Mouse (Mus musculus) neural tube, embryonic 11.5 days (tissue): ENCODE data around the gene Pard3b. TPM values are rescaled to one million over a fixed set of nuclear protein-coding genes. Genes with fewer than 3 reads are reported as not detected.

Source experiments
- ATAC-seq: fragments of 200-750 bp; cut with Nextera tagmentation; 2 replicates; pipeline ENCODE4 v1.8.0; 2017; ENCODE audit warnings: moderate number of reproducible peaks, mild to moderate bottlenecking, moderate TSS enrichment, moderate library complexity; ENCODE audit not compliant: insufficient read depth, low FRiP score, low TSS enrichment
- DNase-seq: peaks from one replicate; pipeline ENCODE4 v3.0.0-alpha.2; 2015; ENCODE audit warnings: low spot score
- H3K27ac ChIP-seq: fragments of 300-500 bp; sonication (generic); 2 replicates; pipeline ENCODE4 v1.5.1; 2014; ENCODE audit warnings: low read depth, mild to moderate bottlenecking, low read length
- H3K27me3 ChIP-seq: fragments of 300-500 bp; sonication (generic); 2 replicates; pipeline ENCODE4 v1.6.1; 2014; ENCODE audit warnings: mild to moderate bottlenecking, low read length, mixed read lengths; ENCODE audit not compliant: control insufficient read depth, insufficient read depth
- H3K36me3 ChIP-seq: fragments of 300-500 bp; sonication (generic); 2 replicates; pipeline ENCODE4 v1.6.1; 2014; ENCODE audit warnings: mild to moderate bottlenecking, low read length, moderate library complexity, mixed read lengths; ENCODE audit not compliant: control insufficient read depth, insufficient read depth
- H3K4me1 ChIP-seq: fragments of 300-500 bp; sonication (generic); 2 replicates; pipeline ENCODE4 v1.6.1; 2014; ENCODE audit warnings: low read length, mixed read lengths; ENCODE audit not compliant: control insufficient read depth, insufficient read depth
- H3K4me2 ChIP-seq: fragments of 300-500 bp; sonication (generic); 2 replicates; pipeline ENCODE4 v1.6.1; 2014; ENCODE audit warnings: low read depth, mild to moderate bottlenecking, moderate library complexity
- H3K4me3 ChIP-seq: fragments of 300-500 bp; sonication (generic); 2 replicates; pipeline ENCODE4 v1.5.1; 2014; ENCODE audit warnings: low read depth, low read length
- H3K9ac ChIP-seq: fragments of 300-500 bp; sonication (generic); 2 replicates; pipeline ENCODE4 v1.6.1; 2014; ENCODE audit warnings: mild to moderate bottlenecking, low read length
- H3K9me3 ChIP-seq: fragments of 300-500 bp; sonication (generic); 2 replicates; pipeline ENCODE4 v1.6.1; 2016; ENCODE audit warnings: low read length; ENCODE audit not compliant: control insufficient read depth
- WGBS: fragments of 180-500 bp; shearing (Covaris S2); extraction: QIAGEN DNeasy Blood & Tissue Kit; methylation state at CpG from one replicate; pipeline ENCODE4 v1.1.7; 2014; 5-methylcytosine and 5-hydroxymethylcytosine counted together
- polyA plus RNA-seq: library from polyadenylated mRNA; unstranded; fragments of >200 nt; fragmentation: Nextera tagmentation; extraction: Ambion mirVana; gene quantifications from 2 replicates; pipeline ENCODE4 v1.2.1, GENCODE M21; 2014

The Pard3b gene
- polyA plus RNA-seq, 1 experiment from 2014 or later, result 12.6 TPM

GRCm38 (mm10) chr1:62122426-62122825 is 483.8 kb downstream of the Pard3b start:
- H3K4me2 ChIP-seq, result no peak overlapping the region
- no peak overlapping the region for H3K27ac ChIP-seq
- no peaks in the 10 kb centered on the region for H3K9me3 ChIP-seq
- no peak overlapping the region for H3K4me3 ChIP-seq
- H3K27me3 ChIP-seq, result no peaks in the 10 kb centered on the region
- no peak overlapping the region for H3K9ac ChIP-seq
- ATAC-seq (no peak), DNase-seq (no peak)
- 83% methylated on average over 1 of the region's 1 CpGs for WGBS
- no peaks in the 10 kb centered on the region for H3K4me1 ChIP-seq
- H3K36me3 ChIP-seq, result no peaks in the 10 kb centered on the region

- no peak for ATAC-seq
- 90% methylated on average over 2 of the region's 2 CpGs for WGBS
- no peak for DNase-seq
Observed at GRCm38 (mm10) chr1:62129186-62129585, 490.6 kb downstream of the Pard3b start.

GRCm38 (mm10) chr1:62148134-62148533 is 509.5 kb downstream of the Pard3b start:
- 82% methylated on average over 4 of the region's 4 CpGs for WGBS
- DNase-seq, result no peak
- Histone ChIP-seq H3K27ac (no peak overlapping the region), H3K9me3 (no peaks in the 10 kb centered on the region), H3K4me2 (no peak overlapping the region), H3K36me3 (no peaks in the 10 kb centered on the region), H3K4me1 (no peaks in the 10 kb centered on the region), H3K27me3 (no peaks in the 10 kb centered on the region), H3K9ac (no peak overlapping the region), H3K4me3 (no peak overlapping the region)
- ATAC-seq, result no peak

More at GRCm38 (mm10) chr1:62129186-62129585, 490.6 kb downstream of the Pard3b start:
- no peak overlapping the region for H3K9ac ChIP-seq
- no peaks in the 10 kb centered on the region for H3K27me3 ChIP-seq
- H3K27ac ChIP-seq, result no peak overlapping the region
- H3K9me3 ChIP-seq, result no peaks in the 10 kb centered on the region
- no peak overlapping the region for H3K4me3 ChIP-seq
- no peaks in the 10 kb centered on the region for H3K4me1 ChIP-seq
- H3K36me3 ChIP-seq, result no peaks in the 10 kb centered on the region
- H3K4me2 ChIP-seq, result no peak overlapping the region

- 95% methylated on average over 6 of the region's 6 CpGs for WGBS
- DNase-seq (no peak), ATAC-seq (no peak)
- Histone ChIP-seq H3K4me2 (no peak overlapping the region), H3K4me3 (no peak overlapping the region), H3K27me3 (no peaks in the 10 kb centered on the region), H3K9me3 (no peaks in the 10 kb centered on the region), H3K36me3 (no peaks in the 10 kb centered on the region), H3K9ac (no peak overlapping the region), H3K4me1 (no peaks in the 10 kb centered on the region), H3K27ac (no peak overlapping the region)
Observed at GRCm38 (mm10) chr1:62148786-62149185, 510.2 kb downstream of the Pard3b start.

GRCm38 (mm10) chr1:62155970-62156369 is 517.3 kb downstream of the Pard3b start:
- 49% methylated on average over 1 of the region's 1 CpGs for WGBS
- Histone ChIP-seq H3K27ac (no peak overlapping the region), H3K9me3 (no peaks in the 10 kb centered on the region), H3K36me3 (no peaks in the 10 kb centered on the region), H3K9ac (no peak overlapping the region), H3K4me1 (no peaks in the 10 kb centered on the region), H3K27me3 (no peaks in the 10 kb centered on the region), H3K4me2 (no peak overlapping the region), H3K4me3 (no peak overlapping the region)
- DNase-seq (no peak), ATAC-seq (no peak)

GRCm38 (mm10) chr1:62159592-62159991 is 521.0 kb downstream of the Pard3b start:
- DNase-seq, result no peak
- H3K4me1 ChIP-seq, result no peaks in the 10 kb centered on the region
- WGBS, result 68% methylated on average over 2 of the region's 2 CpGs

GRCm38 (mm10) chr1:62175013-62175640 is 536.5 kb downstream of the Pard3b start:
- no peaks in the 10 kb centered on the region for H3K4me1 ChIP-seq
- no peak overlapping the region for H3K4me2 ChIP-seq
- DNase-seq (no peak), ATAC-seq (no peak)
- H3K4me3 ChIP-seq, result no peak overlapping the region
- 90% methylated on average over 1 of the region's 1 CpGs for WGBS
- no peaks in the 10 kb centered on the region for H3K9me3 ChIP-seq
- no peak overlapping the region for H3K9ac ChIP-seq
- no peaks in the 10 kb centered on the region for H3K36me3 ChIP-seq
- no peak overlapping the region for H3K27ac ChIP-seq
- no peaks in the 10 kb centered on the region for H3K27me3 ChIP-seq

More at GRCm38 (mm10) chr1:62159592-62159991, 521.0 kb downstream of the Pard3b start:
- Histone ChIP-seq H3K36me3 (no peaks in the 10 kb centered on the region), H3K4me3 (no peak overlapping the region), H3K27ac (no peak overlapping the region), H3K9ac (no peak overlapping the region), H3K4me2 (no peak overlapping the region), H3K9me3 (no peaks in the 10 kb centered on the region), H3K27me3 (no peaks in the 10 kb centered on the region)
- ATAC-seq, result no peak

GRCm38 (mm10) chr1:62181638-62182037 is 543.0 kb downstream of the Pard3b start:
- H3K9ac ChIP-seq, result no peak overlapping the region
- WGBS, result 4% methylated on average over 5 of the region's 5 CpGs
- peaks cover 3% of the 10 kb centered on the region; the same call in 1 of the 2 replicates for H3K4me1 ChIP-seq
- H3K27me3 ChIP-seq, result no peaks in the 10 kb centered on the region
- DNase-seq, result peak; percentile 18
- no peak overlapping the region for H3K27ac ChIP-seq
- no peak for ATAC-seq
- no peak overlapping the region for H3K4me3 ChIP-seq
- H3K9me3 ChIP-seq, result no peaks in the 10 kb centered on the region
- H3K36me3 ChIP-seq, result no peaks in the 10 kb centered on the region
- H3K4me2 ChIP-seq, result no peak overlapping the region

GRCm38 (mm10) chr1:62182634-62183033 is 544.0 kb downstream of the Pard3b start:
- Histone ChIP-seq H3K27ac (no peak overlapping the region), H3K36me3 (no peaks in the 10 kb centered on the region), H3K9me3 (no peaks in the 10 kb centered on the region), H3K27me3 (no peaks in the 10 kb centered on the region), H3K4me1 (peaks cover 3% of the 10 kb centered on the region; the same call in 1 of the 2 replicates), H3K4me3 (no peak overlapping the region), H3K9ac (no peak overlapping the region), H3K4me2 (no peak overlapping the region)
- WGBS, result 62% methylated on average over 3 of the region's 3 CpGs
- ATAC-seq (no peak), DNase-seq (no peak)
